Mouse (Mus musculus) CH12.LX (cell line): Measurements from ENCODE around the gene Zfp324. TPM values are rescaled to one million over a fixed set of nuclear protein-coding genes. Genes with fewer than 3 reads are reported as not detected.
A peak's percentile ranks its signal among the peaks of the same experiment; 100 is the strongest.

Source experiments
- DNase-seq: peaks from one replicate; pipeline ENCODE4 v3.0.0-alpha.2; 2013; ENCODE audit errors: extremely low read depth
- H3K27ac ChIP-seq: 2 replicates; pipeline ENCODE4 v1.5.1; 2012; ENCODE audit warnings: low read depth, mild to moderate bottlenecking, control low read depth, moderate library complexity; ENCODE audit not compliant: insufficient read depth
- H3K27me3 ChIP-seq: replicated peaks from 2 replicates; pipeline ENCODE3; 2012; ENCODE audit warnings: inconsistent platforms
- H3K36me3 ChIP-seq, 2 experiments: replicated peaks in 1 of 2; 2 replicates each; pipeline versions ENCODE3 to v1.6.1; 2012; ENCODE audit warnings: inconsistent platforms in 1 of 2, low read length in 1 of 2, mild to moderate bottlenecking in 1 of 2, mixed read lengths in 1 of 2, moderate library complexity in 1 of 2; ENCODE audit not compliant: control insufficient read depth in 1 of 2, insufficient read depth in 1 of 2
- H3K4me1 ChIP-seq, 2 experiments: 2 replicates each; pipeline ENCODE4 v1.6.1; 2012; ENCODE audit warnings: inconsistent platforms in 1 of 2, moderate library complexity in 1 of 2; ENCODE audit not compliant: insufficient read depth in 2 of 2, control insufficient read depth in 1 of 2
- H3K4me2 ChIP-seq: 2 replicates; pipeline ENCODE4 v1.6.1; 2012; ENCODE audit warnings: low read depth, mild to moderate bottlenecking, control low read depth; ENCODE audit not compliant: poor library complexity, insufficient read depth, severe bottlenecking
- H3K4me3 ChIP-seq, 3 experiments: fragments of 150-350 bp in 1 of 3; sonication (generic) in 1 of 3; replicated peaks in 1 of 3; 2 replicates each; pipeline versions ENCODE3 to v1.5.1; 2011 to 2012; ENCODE audit warnings: low read depth in 2 of 3, low read length in 2 of 3, mild to moderate bottlenecking in 2 of 3, moderate library complexity in 2 of 3, control low read depth in 1 of 3, improper control_type of control experiment in 1 of 3, inconsistent platforms in 1 of 3, mixed read lengths in 1 of 3; ENCODE audit not compliant: poor library complexity in 1 of 3
- H3K79me2 ChIP-seq: replicated peaks from 2 replicates; pipeline ENCODE4 v1.6.1; 2012; ENCODE audit warnings: mild to moderate bottlenecking, moderate library complexity; ENCODE audit not compliant: control insufficient read depth, poor library complexity, insufficient read depth, severe bottlenecking; ENCODE audit errors: extremely low read depth
- H3K9ac ChIP-seq: 2 replicates; pipeline ENCODE4 v1.6.1; 2012; ENCODE audit warnings: low read depth, mild to moderate bottlenecking, control low read depth, moderate library complexity; ENCODE audit not compliant: insufficient read depth
- H3K9me3 ChIP-seq: replicated peaks from 2 replicates; pipeline ENCODE3; 2012; ENCODE audit warnings: low read length, inconsistent platforms, mixed read lengths
- BHLHE40 ChIP-seq: IDR thresholded peaks from 2 replicates; pipeline ENCODE4 v1.6.1; 2011; ENCODE audit warnings: mild to moderate bottlenecking, low read depth, low read length, improper control_type of control experiment
- CTCF ChIP-seq, 2 experiments: IDR thresholded peaks in 1 of 2; conservative IDR thresholded peaks in 1 of 2; 2 replicates each; pipeline ENCODE4 v1.5.1; 2011 to 2012; ENCODE audit warnings: low read depth in 2 of 2, low read length in 2 of 2, improper control_type of control experiment in 1 of 2, inconsistent platforms in 1 of 2, mild to moderate bottlenecking in 1 of 2, moderate library complexity in 1 of 2
- E2F4 ChIP-seq: IDR thresholded peaks from 2 replicates; pipeline ENCODE4 v1.6.1; 2011; ENCODE audit warnings: low read depth, low read length, improper control_type of control experiment; ENCODE audit not compliant: insufficient replicate concordance
- ELF1 ChIP-seq: IDR thresholded peaks from 2 replicates; pipeline ENCODE4 v1.6.1; 2014; ENCODE audit warnings: low read depth, mild to moderate bottlenecking, inconsistent platforms, low read length, improper control_type of control experiment
- EP300 ChIP-seq: IDR thresholded peaks from 2 replicates; pipeline ENCODE4 v1.6.1; 2011; ENCODE audit warnings: low read length, improper control_type of control experiment
- ETS1 ChIP-seq: conservative IDR thresholded peaks from 2 replicates; pipeline ENCODE4 v1.6.1; 2012; ENCODE audit warnings: low read depth, mild to moderate bottlenecking, inconsistent platforms, low read length, improper control_type of control experiment, moderate library complexity
- IRF4 ChIP-seq: IDR thresholded peaks from 2 replicates; pipeline ENCODE4 v1.6.1; 2014; ENCODE audit warnings: low read depth, mild to moderate bottlenecking, inconsistent platforms, low read length, improper control_type of control experiment
- JUN ChIP-seq: IDR thresholded peaks from 2 replicates; pipeline ENCODE4 v1.6.1; 2011; ENCODE audit warnings: low read depth, mild to moderate bottlenecking, low read length, improper control_type of control experiment, moderate library complexity; ENCODE audit not compliant: insufficient read depth
- JUND ChIP-seq: conservative IDR thresholded peaks from 2 replicates; pipeline ENCODE4 v1.6.1; 2011; ENCODE audit warnings: low read depth, low read length, improper control_type of control experiment
- MAX ChIP-seq: IDR thresholded peaks from 2 replicates; pipeline ENCODE4 v1.6.1; 2011; ENCODE audit warnings: low read length, improper control_type of control experiment
- MAZ ChIP-seq: IDR thresholded peaks from 2 replicates; pipeline ENCODE4 v1.6.1; 2012; ENCODE audit warnings: low read depth, mild to moderate bottlenecking, inconsistent platforms, low read length, improper control_type of control experiment, moderate library complexity
- MEF2A ChIP-seq: IDR thresholded peaks from 2 replicates; pipeline ENCODE4 v1.6.1; 2014; ENCODE audit warnings: low read depth, mild to moderate bottlenecking, inconsistent platforms, low read length, improper control_type of control experiment, borderline replicate concordance
- MYC ChIP-seq: IDR thresholded peaks from 2 replicates; pipeline ENCODE4 v1.6.1; 2011; ENCODE audit warnings: low read depth, mild to moderate bottlenecking, improper control_type of control experiment, low read length
- NELFE ChIP-seq: IDR thresholded peaks from 2 replicates; pipeline ENCODE4 v1.6.1; 2011; ENCODE audit warnings: low read depth, low read length, improper control_type of control experiment
- POLR2AphosphoS2 ChIP-seq: IDR thresholded peaks from 2 replicates; pipeline ENCODE4 v1.6.1; 2011; ENCODE audit warnings: low read depth, low read length, improper control_type of control experiment
- RCOR1 ChIP-seq: conservative IDR thresholded peaks from 2 replicates; pipeline ENCODE4 v1.6.1; 2012; ENCODE audit warnings: low read depth, mild to moderate bottlenecking, inconsistent platforms, low read length, improper control_type of control experiment
- TBP ChIP-seq: conservative IDR thresholded peaks from 2 replicates; pipeline ENCODE4 v1.6.1; 2011; ENCODE audit warnings: low read depth, low read length, improper control_type of control experiment
- USF1 ChIP-seq: IDR thresholded peaks from 2 replicates; pipeline ENCODE4 v1.6.1; 2014; ENCODE audit warnings: low read depth, mild to moderate bottlenecking, inconsistent platforms, low read length, improper control_type of control experiment
- USF2 ChIP-seq: conservative IDR thresholded peaks from 2 replicates; pipeline ENCODE4 v1.6.1; 2011; ENCODE audit warnings: low read depth, low read length, improper control_type of control experiment
- ZC3H11A ChIP-seq: IDR thresholded peaks from 2 replicates; pipeline ENCODE4 v1.6.1; 2012; ENCODE audit warnings: low read depth, mild to moderate bottlenecking, inconsistent platforms, low read length, improper control_type of control experiment
- ZKSCAN1 ChIP-seq: IDR thresholded peaks from 2 replicates; pipeline ENCODE4 v1.6.1; 2012; ENCODE audit warnings: low read depth, inconsistent platforms, low read length, improper control_type of control experiment, borderline replicate concordance
- ZNF384 ChIP-seq: IDR thresholded peaks from 2 replicates; pipeline ENCODE4 v1.6.1; 2012; ENCODE audit warnings: low read depth, low read length, improper control_type of control experiment, inconsistent platforms
- dilution Hi-C: fragments of 300-500 bp; cut with MboI; formaldehyde crosslinking; loops from 2 replicates; pipeline ENCODE4 v1.14.3; 2020; ENCODE audit warnings: low sequenced_read_pairs; ENCODE audit not compliant: extremely low pct_unique_long_range_greater_than_20kb, extremely low pct_ligation_motif_present
- in situ Hi-C: fragments of 300-500 bp; cut with MboI; formaldehyde crosslinking; loops from 3 replicates; pipeline ENCODE4 v1.14.3; 2019; ENCODE audit warnings: low sequenced_read_pairs, low pct_ligation_motif_present, low pct_unique_long_range_greater_than_20kb, mixed read lengths
- polyA plus RNA-seq: library from polyadenylated mRNA; unstranded; fragments of >175 nt; gene quantifications from 2 replicates; pipeline ENCODE4 v1.2.1, GENCODE M21; 2012; ENCODE audit warnings: low read depth; ENCODE audit not compliant: insufficient read length
- total RNA-seq, 2 experiments: library from RNA; depleted of rRNA; stranded (reverse); fragments of 300-350 nt in 1 of 2; fragments of >200 nt in 1 of 2; gene quantifications; 2 replicates each; pipeline ENCODE4 v1.2.3; 2012 to 2014

Gene Zfp324
- total and polyA plus RNA-seq, 3 experiments, result 3.8 to 7.3 (median 6.4) TPM

DNA sequence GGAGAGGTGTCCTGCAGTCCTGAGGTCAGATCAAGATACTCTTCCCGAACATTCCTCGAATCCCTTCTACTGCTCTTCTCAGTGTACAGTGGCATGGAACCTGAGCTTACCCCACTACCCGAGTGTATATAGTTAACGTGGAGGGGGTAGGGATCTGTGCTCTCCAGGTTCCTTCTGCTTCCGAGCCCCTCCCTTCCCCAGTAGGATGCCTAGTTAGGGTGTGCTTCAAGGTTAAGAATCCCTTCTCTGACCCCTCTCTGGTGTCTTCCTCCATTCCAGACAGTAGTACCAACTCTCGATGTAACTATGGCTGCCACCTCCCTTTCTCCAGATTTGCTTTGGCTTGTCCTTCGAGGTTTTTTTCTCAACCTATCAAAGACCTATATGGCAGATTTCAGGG lies 14.7 kb downstream of the Zfp324 start:
- H3K36me3 ChIP-seq, result peaks cover 12 to 35% of the 10 kb centered on the region in 2 experiments
- H3K4me2 ChIP-seq, result no peak overlapping the region
- H3K79me2 ChIP-seq, result no peaks in the 10 kb centered on the region
- no peak for DNase-seq
- peaks cover 10 to 31% of the 10 kb centered on the region in 2 experiments; a peak in 3 of 4 replicates for H3K4me1 ChIP-seq
- TF ChIP-seq JUND (no peak), ETS1 (no peak), USF2 (no peak), MAX (no peak), CTCF (conservative IDR thresholded peaks at IDR 0.05 in 1 of 2, IDR thresholded peaks at IDR 0.05 in 1 of 2; ENCODE audit: low read depth in 2 of 2, low read length in 2 of 2) (no peak), POLR2AphosphoS2 (no peak), TBP (no peak), ZKSCAN1 (no peak), ZNF384 (no peak), JUN (no peak), EP300 (no peak), ELF1 (no peak), IRF4 (no peak), E2F4 (no peak), MAZ (no peak), ZC3H11A (no peak), RCOR1 (no peak), MEF2A (no peak), NELFE (no peak)
- H3K9me3 ChIP-seq, result no peaks in the 10 kb centered on the region
- in situ Hi-C loops (loop anchor here (10.0 kb wide), 1 partner anchor 55 kb away; the partner anchor contains the start of genes Rnf225 and Rps5), dilution Hi-C loops (no loop called here)
- H3K27ac ChIP-seq, result no peak overlapping the region; the same call in 1 of the 2 replicates
- peak overlapping the region in 2 of 3 experiments; percentile 51 to 73 for H3K4me3 ChIP-seq
- H3K27me3 ChIP-seq, result no peaks in the 10 kb centered on the region
- no peak overlapping the region; the same call in 1 of the 2 replicates for H3K9ac ChIP-seq

GRCm38 (mm10) chr7:12985724-12986123 lies 20.1 kb downstream of the Zfp324 start:
- Histone ChIP-seq H3K4me3 (no peak overlapping the region), H3K27me3 (no peaks in the 10 kb centered on the region), H3K27ac (no peak overlapping the region), H3K9ac (no peak overlapping the region), H3K4me2 (no peak overlapping the region), H3K79me2 (no peaks in the 10 kb centered on the region), H3K36me3 (peaks cover 12 to 37% of the 10 kb centered on the region in 2 experiments), H3K9me3 (no peaks in the 10 kb centered on the region), H3K4me1 (peaks cover 0 to 18% of the 10 kb centered on the region in 2 experiments; a peak in 2 of 4 replicates)
- DNase-seq, result no peak
- dilution Hi-C loops (no loop called here), in situ Hi-C loops (loop anchor here (10.0 kb wide), 1 partner anchor 61 kb away; the partner anchor contains the start of genes Rnf225 and Rps5)
- no peak for TF ChIP-seq MYC
- TF ChIP-seq BHLHE40, result no peak
- no peak for TF ChIP-seq USF1
